Mouse (Mus musculus): ENCODE measurements at regions not wholly inside any gene's neighbourhood (a gene's known extent, or its start where the extent isn't known, plus 50 kb on each side); places are given as distances from the start of the nearest gene placed in this dataset.

DNA sequence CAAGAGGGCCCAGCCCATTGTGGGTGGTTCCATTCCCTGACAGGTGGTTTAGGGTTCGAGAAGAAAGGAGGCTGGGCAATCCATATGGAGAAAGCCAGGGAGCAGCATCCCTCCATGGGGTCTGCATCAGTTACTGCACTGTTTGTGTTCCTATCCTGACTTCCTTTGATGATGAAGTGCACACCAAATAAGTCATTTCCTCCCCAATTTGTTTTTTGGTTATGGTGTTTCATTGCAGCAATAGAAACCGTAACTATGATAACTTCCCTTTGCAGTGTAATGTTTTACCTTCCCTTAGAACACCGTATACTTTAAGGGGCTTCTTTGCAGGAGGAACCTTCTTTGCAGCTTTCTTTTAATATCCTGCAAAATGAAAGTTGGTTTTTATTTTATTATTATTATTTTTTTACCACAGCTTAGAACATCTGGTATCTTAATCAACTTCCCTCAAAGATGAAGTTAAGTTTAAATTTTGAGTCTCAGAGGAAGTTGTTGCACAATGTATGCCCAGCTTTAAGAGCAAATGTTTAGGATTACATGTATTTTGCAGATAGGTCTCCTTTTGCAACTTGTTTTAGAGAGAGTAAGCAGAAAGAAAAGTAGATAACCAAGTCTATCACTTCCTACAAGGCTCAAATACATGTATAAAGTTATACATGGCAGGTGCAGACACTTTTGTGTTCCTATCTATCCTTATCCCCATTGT lies 1059.1 kb downstream of the Diaph2 start:
- no peak for DNase-seq

DNA sequence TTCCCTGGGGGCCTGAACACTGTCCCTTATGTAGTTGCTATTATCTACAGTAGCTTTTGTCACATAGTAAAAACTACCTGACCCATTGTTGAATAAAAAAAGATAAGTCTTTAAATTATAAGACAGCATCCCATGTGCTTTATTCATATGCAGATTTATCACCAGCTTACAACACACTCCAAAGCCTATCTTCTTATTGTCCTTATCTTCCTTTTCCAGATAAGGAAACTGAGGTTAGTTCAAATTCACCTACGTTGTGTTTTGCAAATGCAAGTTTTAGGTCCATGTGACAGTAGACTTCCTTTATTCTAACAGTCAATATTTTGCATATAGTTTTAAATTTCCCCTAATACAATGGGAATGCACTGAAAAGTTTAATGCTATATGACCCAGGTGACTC lies 1069.4 kb downstream of the Diaph2 start:
- DNase-seq = no peak

DNA sequence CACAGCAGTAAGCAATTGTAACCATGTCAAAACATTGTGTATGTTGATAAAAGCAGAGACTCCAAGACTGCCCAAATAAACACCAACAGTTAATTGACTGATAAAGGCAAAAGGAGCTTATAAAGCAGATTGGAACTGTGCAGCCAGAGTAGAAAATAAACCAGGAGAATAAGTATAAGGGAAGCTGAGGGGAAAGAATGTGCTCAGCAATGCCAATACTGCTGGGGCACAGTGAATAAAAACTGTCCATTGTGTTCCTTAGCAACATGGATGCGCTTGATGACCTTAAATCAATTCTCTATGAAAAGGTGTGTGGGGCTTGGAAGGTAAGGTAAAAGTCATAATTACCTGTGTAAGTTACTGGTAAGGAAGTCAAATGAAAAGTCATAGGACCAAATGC lies 1070.2 kb downstream of the Diaph2 start:
- no peak for DNase-seq

DNA sequence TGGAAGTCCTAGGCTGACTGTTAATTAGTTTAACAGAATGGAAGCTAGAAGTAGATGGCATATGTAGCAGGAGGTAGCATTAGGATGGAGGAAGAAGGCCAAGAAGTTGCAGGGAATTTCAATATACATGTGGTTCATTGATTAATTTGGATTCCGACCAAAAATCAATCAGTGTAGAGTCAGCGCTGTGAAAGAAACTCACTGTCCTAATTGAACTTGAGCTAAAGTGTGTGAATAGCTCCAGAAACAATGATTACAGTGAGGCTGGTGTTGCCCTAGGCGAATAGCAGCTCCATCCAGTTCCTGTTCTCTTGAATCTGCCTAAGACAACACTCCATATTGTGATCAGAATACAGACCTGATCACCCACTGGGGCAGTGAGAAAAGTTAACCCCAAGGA lies 1070.6 kb downstream of the Diaph2 start:
- peak; percentile 3 to 6 for DNase-seq

DNA sequence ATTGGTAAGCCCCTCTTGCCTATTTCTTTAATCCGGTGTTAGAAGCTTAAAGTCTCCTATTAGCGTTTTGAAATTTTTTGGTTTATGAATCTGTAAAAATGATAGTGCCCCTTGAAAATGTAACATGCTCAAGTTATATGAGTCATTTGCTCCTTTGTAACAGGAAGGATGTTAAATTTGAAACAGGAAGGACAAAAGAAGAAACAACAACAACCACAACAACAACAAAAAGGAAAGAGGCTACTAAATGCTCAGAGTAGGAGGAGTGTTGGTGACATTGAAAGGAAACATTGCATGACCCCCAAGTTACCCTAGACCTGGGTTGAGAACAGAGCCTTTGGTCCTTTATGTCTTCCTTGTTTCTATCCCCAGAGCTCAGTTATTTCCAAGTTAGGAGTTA lies 1074.4 kb downstream of the Diaph2 start:
- DNase-seq = no peak

DNA sequence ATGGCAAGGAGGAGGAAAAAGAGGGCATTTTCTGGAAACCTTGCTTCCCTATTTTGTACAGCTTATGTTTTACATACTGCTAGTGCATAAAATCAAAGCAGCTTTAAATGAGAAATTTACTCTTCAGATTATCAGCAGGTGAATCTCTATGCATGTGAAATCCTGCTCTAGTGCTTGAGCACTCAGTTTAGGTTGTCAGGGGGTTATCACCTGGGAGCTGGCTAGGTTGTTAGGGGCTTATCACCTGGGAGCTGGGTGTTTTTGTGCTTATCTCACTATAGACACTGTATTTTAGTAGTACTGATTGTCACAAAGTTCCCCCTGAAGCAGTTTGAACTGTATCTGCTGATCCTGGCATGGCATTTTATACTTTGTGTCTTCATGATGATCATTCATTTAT lies 1086.3 kb downstream of the Diaph2 start:
- DNase-seq = no peak

DNA sequence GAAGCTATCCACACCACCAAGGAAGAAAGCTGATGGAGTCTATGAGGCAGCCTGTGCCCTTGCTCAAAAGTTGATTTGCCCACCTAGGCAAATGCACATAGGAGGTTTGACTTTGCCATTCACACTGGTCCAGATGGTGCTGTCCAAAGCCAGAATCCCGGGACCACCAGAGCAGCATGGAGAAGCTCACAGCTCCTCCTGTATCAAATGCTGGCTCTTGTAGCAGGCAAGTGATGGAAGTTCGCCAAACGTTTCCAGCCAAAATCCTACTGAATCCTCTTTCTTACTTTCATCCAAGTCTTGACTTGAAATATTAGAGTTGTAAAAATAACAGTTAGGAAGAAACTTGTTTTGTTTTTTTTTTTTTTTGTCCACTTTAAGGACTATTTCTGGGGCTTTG lies 1093.6 kb downstream of the Diaph2 start:
- DNase-seq = peak; percentile 80 to 86

DNA sequence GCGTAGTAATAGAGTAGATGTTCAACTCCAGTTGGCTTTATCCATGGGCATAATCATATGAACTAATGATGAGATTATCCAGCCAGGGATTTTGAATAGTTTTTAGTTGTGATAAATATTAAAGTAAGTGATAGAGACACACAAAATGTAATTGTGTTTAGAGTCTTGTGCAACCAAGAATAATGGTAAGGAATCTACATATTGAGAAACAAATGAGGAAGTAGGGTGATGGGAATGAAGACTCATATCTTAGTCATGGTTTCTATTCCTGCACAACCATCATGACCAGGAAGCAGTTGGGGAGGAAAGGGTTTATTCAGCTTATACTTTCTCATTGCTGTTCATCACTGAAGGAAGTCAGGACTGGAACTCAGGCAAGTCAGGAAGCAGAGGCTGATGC lies 1117.0 kb downstream of the Diaph2 start:
- no peak for DNase-seq

DNA sequence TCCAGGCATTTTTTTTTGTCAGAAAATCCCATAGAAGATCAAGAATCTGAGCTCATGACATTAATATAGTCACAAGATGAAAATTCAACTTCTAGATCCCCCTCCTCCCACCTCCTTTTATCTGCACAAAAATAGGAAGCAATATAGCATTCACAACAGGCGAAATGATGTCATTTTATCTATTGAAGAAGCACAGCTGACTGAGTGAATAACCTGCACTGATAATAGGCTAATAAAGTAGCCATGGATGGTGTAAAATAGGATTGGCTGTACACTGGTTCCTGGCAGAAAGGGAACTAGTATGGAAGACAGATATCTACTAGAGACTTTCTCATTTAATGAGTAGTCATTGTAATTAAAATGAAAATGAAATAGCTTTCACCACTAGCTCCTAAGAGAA lies 1124.6 kb downstream of the Diaph2 start:
- DNase-seq = no peak

DNA sequence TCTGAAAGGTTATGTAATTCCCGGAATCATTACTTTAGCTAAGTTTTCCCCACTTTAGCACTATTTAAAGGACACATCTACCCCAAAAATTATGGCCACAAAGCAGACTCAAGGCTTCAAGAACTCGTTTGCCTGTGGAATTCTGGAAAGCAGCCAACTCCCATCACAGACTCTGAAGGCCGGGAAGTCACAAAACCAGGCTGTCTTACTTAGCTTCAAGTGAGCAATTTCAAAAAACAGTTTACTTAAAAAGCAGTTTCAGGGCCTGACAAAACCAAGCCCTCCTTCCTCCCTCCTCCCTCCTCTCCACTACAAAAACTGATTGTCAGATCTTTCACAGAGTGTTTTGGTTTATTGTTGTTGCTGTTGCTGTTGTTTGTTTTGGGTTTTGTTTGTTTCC lies 1125.7 kb downstream of the Diaph2 start:
- DNase-seq = peak; percentile 42 to 53

DNA sequence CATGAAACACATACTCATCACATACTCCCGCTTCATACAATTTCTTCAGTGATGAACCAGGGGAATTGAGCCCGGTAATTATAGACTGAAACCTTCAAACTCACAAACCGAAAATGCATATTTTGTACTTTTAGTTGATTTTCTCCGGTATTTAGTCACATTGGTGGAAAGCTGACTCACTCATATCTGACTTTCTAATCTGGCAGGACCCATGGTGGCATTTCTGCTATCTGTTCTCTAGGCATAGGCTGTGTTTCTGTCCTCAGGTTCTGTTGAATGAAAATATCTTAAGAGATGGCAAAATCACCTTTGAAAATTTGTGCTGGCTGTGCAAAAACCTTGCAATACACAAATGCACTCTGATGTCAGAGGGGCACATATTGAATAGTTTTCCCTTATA lies 1126.6 kb downstream of the Diaph2 start:
- no peak for DNase-seq
